Mouse (Mus musculus) heart, adult 2 months (tissue): ENCODE data around the gene Smim24.

Source experiments
- CTCF ChIP-seq: fragments of 200-600 bp; IDR thresholded peaks from 2 replicates; pipeline ENCODE4 v1.8.1; 2022; ENCODE audit warnings: antibody characterized with exemption, mild to moderate bottlenecking, moderate library complexity
- POLR2A ChIP-seq: fragments of 200-500 bp; IDR thresholded peaks from 2 replicates; pipeline ENCODE4 v1.6.1; 2011; ENCODE audit warnings: mild to moderate bottlenecking, low read depth, low read length, control low read depth; ENCODE audit not compliant: insufficient read depth

DNA sequence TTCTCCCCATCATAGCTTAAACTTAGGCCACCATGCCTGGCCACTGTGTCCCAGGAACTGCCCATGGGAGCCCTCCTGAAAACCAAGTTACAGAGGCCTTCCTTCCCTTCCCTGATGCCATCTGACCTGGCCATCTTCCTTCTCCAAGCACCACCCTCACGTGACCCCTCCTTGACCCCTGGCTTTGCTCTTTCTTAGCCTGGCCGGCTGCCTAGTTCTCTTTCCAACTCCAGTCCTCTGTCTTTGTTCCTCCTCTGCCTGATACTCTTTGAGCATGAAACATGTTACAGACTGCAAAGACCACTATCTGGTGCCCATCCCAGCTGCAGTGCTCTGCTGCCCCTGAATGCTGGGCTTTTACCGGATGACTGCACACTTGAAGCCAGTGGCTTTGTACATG is 3.5 kb upstream of the Smim24 start:
- TF ChIP-seq CTCF (no peak), POLR2A (no peak)
